Mouse (Mus musculus) CD8-positive naive resting alpha-beta T cell, adult 57 days (primary cell): ENCODE measurements around the gene Ypel3. TPM values are rescaled to one million over a fixed set of nuclear protein-coding genes. Genes with fewer than 3 reads are reported as not detected.

Experiments used
- total RNA-seq: library from RNA; stranded (reverse); gene quantifications from one replicate; pipeline ENCODE4 v1.2.4, GENCODE M21; 2023

The Ypel3 gene
- total RNA-seq: 232 TPM

DNA sequence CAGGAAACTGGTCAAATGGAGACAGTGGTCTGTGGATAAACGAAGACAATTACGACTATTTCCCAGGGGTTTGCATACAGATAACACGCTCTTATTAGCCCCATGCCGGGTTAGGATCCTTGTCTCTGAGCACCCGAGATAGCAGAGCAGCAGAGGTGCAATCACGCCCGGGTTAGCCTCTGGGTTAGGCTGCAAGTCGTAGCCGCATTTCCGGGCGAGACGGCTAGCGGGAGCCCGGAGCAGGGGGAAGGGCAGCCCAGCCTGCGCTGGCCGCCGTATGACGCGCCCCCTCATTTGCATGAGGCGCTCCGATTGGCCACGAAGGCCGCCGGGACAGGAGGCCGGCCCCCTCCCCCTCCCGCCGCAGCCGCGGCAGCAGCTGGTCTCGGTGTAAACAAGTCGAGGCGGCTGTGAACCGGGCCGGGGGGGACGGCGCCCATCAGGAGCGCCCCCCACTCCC, at the start of gene Ypel3:
Gene Ypel3 (plus strand): TSS at position 358 of the 460 bp plus-strand sequence.

GRCm38 (mm10) chr7:126759050-126759671, 17.6 kb upstream of the Ypel3 start, which contains the start of gene Mapk3:
Mapk3 (plus strand) TSS chr7:126759601.

GRCm38 (mm10) chr7:126766201-126766600, 10.6 kb upstream of the Ypel3 start, which contains the start of gene Gdpd3:
Gdpd3 (plus strand) TSS chr7:126766334.

DNA sequence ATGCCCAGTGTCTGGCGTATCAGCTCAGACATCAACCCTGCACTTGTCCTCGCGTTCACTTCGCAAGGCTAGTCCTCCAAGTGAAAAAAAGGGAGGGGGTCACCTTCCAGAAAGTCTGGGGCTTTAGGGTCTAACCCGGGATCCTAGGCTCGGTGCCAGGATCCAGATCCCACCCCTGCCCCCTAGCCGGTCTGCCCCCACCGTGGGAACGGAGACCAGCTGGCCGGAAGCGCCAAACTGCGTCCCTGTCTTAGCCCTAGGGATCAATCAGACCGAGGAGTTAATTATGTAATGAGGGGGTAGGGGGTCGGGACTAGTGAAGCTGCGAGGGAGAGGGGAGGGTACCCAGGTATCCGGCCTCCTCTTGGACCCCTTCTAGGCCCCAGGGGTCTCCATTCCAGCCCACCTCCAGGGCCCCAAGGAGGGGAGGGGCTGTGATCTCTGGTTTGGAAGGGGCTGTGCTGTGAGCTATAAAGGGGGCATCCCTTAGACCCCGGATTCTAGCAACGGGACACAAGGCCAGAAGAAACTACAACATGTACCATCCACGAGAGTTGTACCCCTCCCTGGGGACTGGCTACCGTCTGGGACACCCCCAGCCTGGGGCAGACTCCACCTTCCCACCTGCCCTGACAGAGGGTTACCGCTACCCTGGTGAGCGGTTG, 4.3 kb downstream of the Ypel3 start, which contains the start of gene Tbx6:
Gene Tbx6 (plus strand): TSS at position 513 of the 665 bp plus-strand sequence.

DNA sequence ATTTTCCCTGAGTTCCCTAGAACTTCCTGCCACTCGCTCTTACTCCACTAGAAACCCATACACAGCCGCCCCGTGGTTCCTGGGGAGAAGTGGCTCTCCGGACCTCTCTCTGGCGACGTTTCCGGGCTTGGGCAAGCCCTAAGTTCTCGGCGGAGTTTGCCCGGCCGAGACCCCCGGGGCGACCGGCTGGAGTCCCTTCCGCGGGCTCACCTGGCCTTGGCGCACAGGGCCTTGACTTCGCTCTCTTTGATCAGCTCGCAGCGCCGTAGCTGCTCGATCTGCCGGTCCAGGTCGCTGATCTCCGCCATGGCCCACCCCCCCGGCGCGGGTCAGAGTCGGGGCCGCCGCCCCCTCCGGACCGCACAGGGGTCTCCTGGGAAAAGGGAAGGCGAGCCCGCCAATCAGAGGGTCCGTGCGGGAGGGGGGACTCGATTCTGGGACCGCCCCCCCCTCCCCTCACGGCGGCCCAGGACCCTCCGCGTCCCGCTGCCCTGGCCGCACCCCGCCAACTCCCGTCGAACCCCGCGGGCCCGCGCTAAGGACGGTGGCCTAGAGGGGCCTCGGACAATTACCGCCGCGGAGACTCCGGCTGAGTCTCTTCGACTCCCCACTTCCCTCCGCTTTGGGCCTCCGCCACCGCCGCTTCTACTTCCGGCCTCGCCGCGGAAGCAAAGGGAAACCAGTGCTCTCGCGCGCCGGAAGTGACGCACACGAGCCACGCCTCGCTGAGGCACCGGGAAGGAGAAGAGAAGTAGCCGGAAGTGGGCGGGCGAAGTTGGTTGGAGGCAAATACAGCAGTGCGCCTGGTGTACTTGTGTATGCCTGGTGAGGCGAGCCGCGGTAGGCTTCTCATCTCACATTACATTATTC, 15.3 kb downstream of the Ypel3 start, which contains the start of gene Ppp4c:
Gene Ppp4c (minus strand): TSS at position 646 of the 870 bp plus-strand sequence.

DNA sequence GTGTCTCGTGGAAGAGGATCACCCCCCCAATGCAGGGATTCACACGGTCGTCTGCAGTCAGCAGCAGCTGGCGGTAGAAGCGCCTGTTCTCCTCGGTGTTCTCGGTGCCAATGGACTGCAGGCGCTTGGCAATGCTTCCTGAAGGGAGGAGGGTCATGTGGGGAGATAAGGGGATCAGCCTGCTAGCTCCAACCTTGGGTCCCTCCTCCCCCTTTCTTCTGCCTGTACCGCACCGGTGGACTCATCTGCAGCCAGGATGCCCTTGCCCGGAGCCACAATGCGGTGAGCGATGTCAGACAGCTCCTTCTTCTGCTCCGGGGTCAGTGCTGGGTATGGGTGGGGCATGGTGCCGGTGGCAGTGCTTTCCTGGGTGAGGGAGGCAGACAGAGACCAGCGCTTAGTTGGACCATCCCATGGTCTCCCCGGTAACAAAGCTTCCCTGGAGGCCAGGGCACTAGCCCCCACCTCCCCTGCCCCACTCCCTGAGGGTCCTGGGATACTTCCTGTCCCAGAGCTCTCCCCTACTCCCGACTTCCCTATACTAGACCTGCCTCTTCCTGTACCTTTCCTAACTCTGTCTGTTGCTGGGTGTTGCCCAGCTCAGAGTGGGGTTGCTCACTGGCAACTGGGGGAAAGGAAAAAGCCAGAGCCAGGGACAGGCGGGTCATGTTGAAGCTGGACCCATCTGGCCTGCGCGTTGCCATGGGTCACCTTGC, 20.8 kb downstream of the Ypel3 start, which contains the start of gene Fam57b:
Gene Fam57b (plus strand): TSS at position 258 of the 716 bp plus-strand sequence.

Other genes starting within 250 kb of the Ypel3 start
- gene Eif3c, start 210.5 kb upstream of the Ypel3 start, total RNA-seq: 132 TPM
- gene Apobr, start 192.0 kb upstream of the Ypel3 start, total RNA-seq: 3.3 TPM
- 99.4 TPM for gene Cln3, start 191.1 kb upstream of the Ypel3 start, total RNA-seq
- not detected for gene Il27, start 182.0 kb upstream of the Ypel3 start, total RNA-seq
- not detected for gene Nupr1, start 146.1 kb upstream of the Ypel3 start, total RNA-seq
- 56.0 TPM for gene Sgf29, start 127.6 kb upstream of the Ypel3 start, total RNA-seq
- not detected for gene Sult1a1, start 100.5 kb upstream of the Ypel3 start, total RNA-seq
- gene Bola2, start 81.6 kb upstream of the Ypel3 start, total RNA-seq: 174 TPM
- 7.5 TPM for gene Slx1b, start 81.2 kb upstream of the Ypel3 start, total RNA-seq
- gene Coro1a, start 69.2 kb upstream of the Ypel3 start, total RNA-seq: 1,247 TPM
- 42.7 TPM for gene Mapk3, start 17.4 kb upstream of the Ypel3 start, total RNA-seq
- gene Gdpd3, start 10.6 kb upstream of the Ypel3 start, total RNA-seq: 4.1 TPM
- gene Tbx6, start 4.5 kb downstream of the Ypel3 start, total RNA-seq: 7.7 TPM
- 228 TPM for gene Ppp4c, start 15.5 kb downstream of the Ypel3 start, total RNA-seq
- gene Fam57b, start 20.7 kb downstream of the Ypel3 start, total RNA-seq: not detected
- gene 4930451I11Rik, start 54.7 kb downstream of the Ypel3 start, total RNA-seq: not detected
- gene Doc2a, start 70.5 kb downstream of the Ypel3 start, total RNA-seq: not detected
- 31.9 TPM for gene Hirip3, start 85.0 kb downstream of the Ypel3 start, total RNA-seq
- gene Ino80e, start 85.4 kb downstream of the Ypel3 start, total RNA-seq: 55.6 TPM
- gene Taok2, start 107.7 kb downstream of the Ypel3 start, total RNA-seq: 95.7 TPM
- gene Tmem219, start 146.0 kb downstream of the Ypel3 start, total RNA-seq: 26.0 TPM
- gene Kctd13, start 151.9 kb downstream of the Ypel3 start, total RNA-seq: 36.8 TPM
- gene Asphd1, start 172.6 kb downstream of the Ypel3 start, total RNA-seq: not detected
- gene Sez6l2, start 173.6 kb downstream of the Ypel3 start, total RNA-seq: 6.5 TPM
- gene Cdipt, start 199.0 kb downstream of the Ypel3 start, total RNA-seq: 125 TPM
- gene Cdiptos, start 199.1 kb downstream of the Ypel3 start, total RNA-seq: not detected
- gene Mvp, start 237.7 kb downstream of the Ypel3 start, total RNA-seq: 25.6 TPM
- not detected for gene Pagr1b, start 239.5 kb downstream of the Ypel3 start, total RNA-seq
- gene Pagr1a, start 240.4 kb downstream of the Ypel3 start, total RNA-seq: 3.0 TPM
- 43.4 TPM for gene Gm42742, start 244.1 kb downstream of the Ypel3 start, total RNA-seq
- 2.1 TPM for gene Prrt2, start 244.3 kb downstream of the Ypel3 start, total RNA-seq